24 mouse cellular contexts compared by ENCODE assay signal in the genomic region with DNA sequence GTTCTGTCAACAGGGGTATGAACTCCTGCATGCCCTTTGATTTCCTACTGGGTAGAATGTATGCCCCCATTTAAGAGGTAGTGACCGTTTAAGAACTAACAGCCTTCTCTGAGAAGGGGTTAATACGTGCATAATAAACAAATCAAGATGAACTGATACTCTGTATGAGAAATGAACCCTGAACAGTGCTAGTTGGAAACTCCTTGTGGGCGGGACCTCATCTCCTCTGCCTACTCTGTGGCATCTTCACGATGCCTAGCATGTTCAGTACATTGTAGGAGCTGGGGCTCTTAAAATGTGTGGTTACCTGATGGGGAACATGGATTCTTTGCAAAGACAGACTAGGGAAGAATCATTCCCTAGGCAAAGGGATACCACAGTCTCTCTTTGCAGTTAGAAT. TPM values are rescaled to one million over a fixed set of nuclear protein-coding genes. Genes with fewer than 3 reads are reported as not detected.
A peak's percentile ranks its signal among the peaks of the same experiment; 100 is the strongest.
DNase-seq lines count a peak whose midpoint lies in the region; ATAC-seq and TF ChIP-seq lines count a peak whose summit lies in the region.
"Had no signal": no experiment of that assay in that cellular context is flagged by ENCODE, and none has a peak within 500 bp of the region (broad histone marks: within the 10 kb centered on the region; RNA-seq: fewer than 3 reads in every experiment).

No protein-coding gene starts in this region.

- 69% methylated on average over 4 of the region's 4 CpGs for WGBS in kidney, embryonic 15.5 days
- 52% methylated on average over 4 of the region's 4 CpGs for WGBS in stomach, postnatal 0 days

- H3K36me3 ChIP-seq in kidney, embryonic 15.5 days = no peaks in the 10 kb centered on the region
- no peaks in the 10 kb centered on the region for H3K36me3 ChIP-seq in stomach, postnatal 0 days (ENCODE audit: control insufficient read depth, insufficient read depth, low read length)
- H3K36me3 ChIP-seq: embryonic facial prominence, embryonic 13.5 days; forebrain, embryonic 10.5 days; G1E; hindbrain, embryonic 13.5 days; limb, embryonic 15.5 days; liver, embryonic 13.5 days; stomach, embryonic 15.5 days had no signal

- H3K9ac ChIP-seq in kidney, embryonic 15.5 days = no peak overlapping the region
- H3K9ac ChIP-seq in stomach, postnatal 0 days (ENCODE audit: low read length) = no peak overlapping the region
- H3K9ac ChIP-seq: embryonic facial prominence, embryonic 13.5 days; hindbrain, embryonic 13.5 days; limb, embryonic 15.5 days; liver, embryonic 13.5 days; stomach, embryonic 15.5 days had no signal

- peaks cover 29% of the 10 kb centered on the region for H3K4me1 ChIP-seq in kidney, embryonic 15.5 days
- H3K4me1 ChIP-seq in stomach, postnatal 0 days (replicated peaks; ENCODE audit: control insufficient read depth, insufficient read depth) = no peaks in the 10 kb centered on the region

- H3K27ac ChIP-seq in kidney, embryonic 15.5 days = 0 out of 2 replicates have a peak overlapping the region, but pooled peaks have one; percentile 95
- H3K27ac ChIP-seq in stomach, postnatal 0 days (replicated peaks) = no peak overlapping the region
- H3K27ac ChIP-seq: embryonic facial prominence, embryonic 13.5 days; forebrain, embryonic 10.5 days; hindbrain, embryonic 13.5 days; limb, embryonic 15.5 days; liver, embryonic 13.5 days; stomach, embryonic 15.5 days had no signal

- no peak for TF ChIP-seq CTCF in stomach, postnatal 0 days (IDR thresholded peaks at IDR 0.05; ENCODE audit: low read depth)

- no peaks in the 10 kb centered on the region for H3K27me3 ChIP-seq in kidney, embryonic 15.5 days
- H3K27me3 ChIP-seq in stomach, postnatal 0 days (ENCODE audit: control insufficient read depth, insufficient read depth, low read length) = no peaks in the 10 kb centered on the region
- H3K27me3 ChIP-seq: hindbrain, embryonic 13.5 days; stomach, embryonic 15.5 days had no signal

- TF ChIP-seq EP300 in stomach, postnatal 0 days (optimal IDR thresholded peaks at IDR 0.05) = no peak

- no peak overlapping the region for H3K4me3 ChIP-seq in kidney, embryonic 15.5 days (replicated peaks)
- H3K4me3 ChIP-seq in stomach, postnatal 0 days (ENCODE audit: low read depth, low read length) = no peak overlapping the region
- H3K4me3 ChIP-seq: embryonic facial prominence, embryonic 13.5 days; forebrain, embryonic 10.5 days; hindbrain, embryonic 13.5 days; limb, embryonic 15.5 days; liver, embryonic 13.5 days; stomach, embryonic 15.5 days had no signal

- ATAC-seq in kidney, embryonic 15.5 days (replicated peaks; ENCODE audit: low FRiP score) = no peak
- no peak for ATAC-seq in stomach, postnatal 0 days (ENCODE audit: low FRiP score, low TSS enrichment)
- ATAC-seq in granulocyte monocyte progenitor cell, adult 5-6 weeks (replicated peaks; ENCODE audit: poor library complexity, severe bottlenecking) = no peak
- ATAC-seq: forebrain, embryonic 16.5 days had no signal

- H3K9me3 ChIP-seq in kidney, embryonic 15.5 days (replicated peaks) = no peaks in the 10 kb centered on the region
- H3K9me3 ChIP-seq in stomach, postnatal 0 days (ENCODE audit: control insufficient read depth, low read length) = no peaks in the 10 kb centered on the region
- H3K9me3 ChIP-seq: embryonic facial prominence, embryonic 13.5 days; forebrain, embryonic 10.5 days; hindbrain, embryonic 13.5 days; limb, embryonic 15.5 days; liver, embryonic 13.5 days; stomach, embryonic 15.5 days had no signal

- peak; percentile 16 for DNase-seq in cerebellum, adult 9-10 months
- DNase-seq in cerebellum, postnatal 10 days = no peak
- no peak for DNase-seq in kidney, postnatal 4 days
- peak; percentile 24 for DNase-seq in CD4-positive helper T cell, adult 2 months (ENCODE audit: low read depth, low spot score)
- DNase-seq in stomach, postnatal 0 days (ENCODE audit: low spot score) = peak; percentile 12
- DNase-seq: adrenal gland, postnatal 10 days; cerebellum, adult 11 months; heart, postnatal 4 days; kidney, postnatal 25 days; liver, embryonic 13.5 days; lung, adult 18-20 months; lung, postnatal 10 days; midbrain, embryonic 14.5 days; thymus, postnatal 14 days had no signal

- no peak overlapping the region for H3K4me2 ChIP-seq in kidney, embryonic 15.5 days
- H3K4me2 ChIP-seq in stomach, postnatal 0 days (replicated peaks; ENCODE audit: low read depth) = no peak overlapping the region
- H3K4me2 ChIP-seq: embryonic facial prominence, embryonic 13.5 days; heart, embryonic 11.5 days; hindbrain, embryonic 13.5 days; limb, embryonic 15.5 days; stomach, embryonic 15.5 days had no signal

RNA-seq across cellular contexts. Expression of a gene that starts 1.9 kb away (rescaled TPM):
- 6.5 and 7.1 TPM in 2 replicates for polyA plus RNA-seq in kidney, embryonic 15.5 days (2015; fragmentation: Nextera tagmentation; extraction: Ambion mirVana)
- polyA plus RNA-seq in stomach, postnatal 0 days (2015; fragmentation: Nextera tagmentation; extraction: Ambion mirVana) = 2.1 and 2.2 TPM in 2 replicates
- total RNA-seq in granulocyte monocyte progenitor cell, adult 5-6 weeks (2014; fragmentation: Nextera tagmentation) = 14.5 and 15.0 TPM in 2 replicates
- total RNA-seq in granulocyte monocyte progenitor cell, adult 5-6 weeks (2017) = 13.3 and 15.9 TPM in 2 replicates

Comparison
In these comparisons a context has a peak if more than half of its experiments do, and no peak if none do; other contexts are left out.
1. DNase-seq: peak in cerebellum, adult 9-10 months (single experiment), CD4-positive helper T cell, adult 2 months (single experiment) and stomach, postnatal 0 days (single experiment); none in cerebellum, postnatal 10 days (0 of 2) and kidney, postnatal 4 days (0 of 2).